Mouse (Mus musculus) gastrocnemius, postnatal 25 days (tissue): ENCODE results near the gene Ccng1. TPM values are rescaled to one million over a fixed set of nuclear protein-coding genes. Genes with fewer than 3 reads are reported as not detected.
A peak's percentile ranks its signal among the peaks of the same experiment; 100 is the strongest.

Experiments
- DNase-seq: peaks from one replicate; pipeline ENCODE4 v3.0.0; 2022
- long read RNA-seq, 2 experiments: library from polyadenylated mRNA; stranded (forward); transcript quantifications; one replicate each; pipeline ENCODE4 v2.0.0; 2021
- total RNA-seq, 2 experiments: library from RNA; stranded (reverse); gene quantifications; 1 replicate in 1 of 2; 2 replicates in 1 of 2; pipeline ENCODE4 v1.2.3; 2021

The Ccng1 gene
- 100 to 1,000 TPM; 557 to 642 TPM for total RNA-seq
- long read RNA-seq, experiment 1, transcript Ccng1-201 (6 exons, 3,512 nt): major isoform, 308 of 438 reads
- long read RNA-seq, experiment 1, partial matches to known transcripts: 7 of 438 reads
- long read RNA-seq, experiment 1, other reads (novel, unspliced or antisense): 123 of 438 reads
- long read RNA-seq, experiment 2, transcript Ccng1-201 (6 exons, 3,512 nt): major isoform, 502 of 644 reads
- long read RNA-seq, experiment 2, partial matches to known transcripts: 115 of 644 reads
- long read RNA-seq, experiment 2, other reads (novel, unspliced or antisense): 27 of 644 reads

GRCm38 (mm10) chr11:40755109-40755627 is at the start of gene Ccng1:
Ccng1 (minus strand) TSS chr11:40755311.
- DNase-seq: peak; percentile 94

GRCm38 (mm10) chr11:40790307-40790706 is 35.2 kb upstream of the Ccng1 start:
- no peak for DNase-seq

GRCm38 (mm10) chr11:40789701-40790100 is 34.6 kb upstream of the Ccng1 start:
- no peak for DNase-seq

GRCm38 (mm10) chr11:40786900-40787299 is 31.8 kb upstream of the Ccng1 start:
- no peak for DNase-seq

- no peak for DNase-seq
Measured at GRCm38 (mm10) chr11:40784326-40784725, 29.2 kb upstream of the Ccng1 start.

- no peak for DNase-seq
Measured at GRCm38 (mm10) chr11:40783346-40783745, 28.2 kb upstream of the Ccng1 start.

- DNase-seq: no peak
Measured at GRCm38 (mm10) chr11:40781857-40782256, 26.7 kb upstream of the Ccng1 start.

- no peak for DNase-seq
Measured at GRCm38 (mm10) chr11:40775315-40776269, 20.5 kb upstream of the Ccng1 start.

- no peak for DNase-seq
Measured at GRCm38 (mm10) chr11:40764690-40765089, 9.6 kb upstream of the Ccng1 start.

- DNase-seq: no peak
Measured at GRCm38 (mm10) chr11:40763395-40763794, 8.3 kb upstream of the Ccng1 start.

- no peak for DNase-seq
Measured at GRCm38 (mm10) chr11:40759896-40760295, 4.8 kb upstream of the Ccng1 start.

- DNase-seq: no peak
Measured at GRCm38 (mm10) chr11:40755968-40756367, 857 bp upstream of the Ccng1 start.

- no peak for DNase-seq
Measured at GRCm38 (mm10) chr11:40754664-40755107, 425 bp downstream of the Ccng1 start.

- DNase-seq: no peak
Measured at GRCm38 (mm10) chr11:40753836-40754235, 1.3 kb downstream of the Ccng1 start.

- DNase-seq: no peak
Measured at GRCm38 (mm10) chr11:40747716-40748115, 7.4 kb downstream of the Ccng1 start.

- DNase-seq: no peak
Measured at GRCm38 (mm10) chr11:40746361-40746760, 8.8 kb downstream of the Ccng1 start.

- DNase-seq: no peak
Measured at GRCm38 (mm10) chr11:40744348-40744747, 10.8 kb downstream of the Ccng1 start.

- DNase-seq: no peak
Measured at GRCm38 (mm10) chr11:40741605-40742262, 13.4 kb downstream of the Ccng1 start.

- no peak for DNase-seq
Measured at GRCm38 (mm10) chr11:40737369-40737768, 17.7 kb downstream of the Ccng1 start.

- DNase-seq: no peak
Measured at GRCm38 (mm10) chr11:40734251-40734752, 20.8 kb downstream of the Ccng1 start.

- DNase-seq: peak; percentile 91
Measured at GRCm38 (mm10) chr11:40733339-40734174, 21.6 kb downstream of the Ccng1 start, which contains the start of the genes Hmmr and Nudcd2. Hmmr (minus strand) TSS chr11:40733422. Nudcd2 (plus strand) TSS chr11:40733667.
